Mouse (Mus musculus) B cell, adult 2 months (primary cell): ENCODE data around the gene Acsf2.

Experiments
- DNase-seq, 2 experiments: peaks; one replicate each; pipeline ENCODE4 v3.0.0; 2022

Acsf2 gene

GRCm38 (mm10) chr11:94548041-94548784, 53.5 kb downstream of the Acsf2 start:
- DNase-seq: peak; percentile 42 to 43

GRCm38 (mm10) chr11:94547271-94547670, 54.4 kb downstream of the Acsf2 start:
- DNase-seq: no peak

- no peak for DNase-seq
Observed at GRCm38 (mm10) chr11:94546381-94546780, 55.3 kb downstream of the Acsf2 start.

GRCm38 (mm10) chr11:94544422-94544821, 57.2 kb downstream of the Acsf2 start:
- DNase-seq: no peak

GRCm38 (mm10) chr11:94543932-94544331, 57.7 kb downstream of the Acsf2 start:
- DNase-seq: peak; percentile 74 to 76

- DNase-seq: no peak
Observed at GRCm38 (mm10) chr11:94543344-94543743, 58.3 kb downstream of the Acsf2 start.

- no peak for DNase-seq
Observed at GRCm38 (mm10) chr11:94542400-94542799, 59.3 kb downstream of the Acsf2 start.

GRCm38 (mm10) chr11:94539761-94540160, 61.9 kb downstream of the Acsf2 start:
- DNase-seq: no peak

GRCm38 (mm10) chr11:94538733-94539292, 62.9 kb downstream of the Acsf2 start:
- DNase-seq: no peak

GRCm38 (mm10) chr11:94533171-94533570, 68.5 kb downstream of the Acsf2 start:
- no peak for DNase-seq

GRCm38 (mm10) chr11:94528879-94529278, 72.8 kb downstream of the Acsf2 start:
- no peak for DNase-seq

- no peak for DNase-seq
Observed at GRCm38 (mm10) chr11:94526171-94526879, 75.3 kb downstream of the Acsf2 start.

GRCm38 (mm10) chr11:94521219-94521843, 80.3 kb downstream of the Acsf2 start, which contains the start of gene Mycbpap:
TSS of gene Mycbpap (minus strand) at chr11:94521742.
- peak; percentile 49 to 58 for DNase-seq

- no peak for DNase-seq
Observed at GRCm38 (mm10) chr11:94513452-94513851, 88.2 kb downstream of the Acsf2 start.

GRCm38 (mm10) chr11:94508976-94509375, 92.7 kb downstream of the Acsf2 start:
- DNase-seq: no peak
